Mouse (Mus musculus): ENCODE measurements around the gene Atp6v1fnb.

DNA sequence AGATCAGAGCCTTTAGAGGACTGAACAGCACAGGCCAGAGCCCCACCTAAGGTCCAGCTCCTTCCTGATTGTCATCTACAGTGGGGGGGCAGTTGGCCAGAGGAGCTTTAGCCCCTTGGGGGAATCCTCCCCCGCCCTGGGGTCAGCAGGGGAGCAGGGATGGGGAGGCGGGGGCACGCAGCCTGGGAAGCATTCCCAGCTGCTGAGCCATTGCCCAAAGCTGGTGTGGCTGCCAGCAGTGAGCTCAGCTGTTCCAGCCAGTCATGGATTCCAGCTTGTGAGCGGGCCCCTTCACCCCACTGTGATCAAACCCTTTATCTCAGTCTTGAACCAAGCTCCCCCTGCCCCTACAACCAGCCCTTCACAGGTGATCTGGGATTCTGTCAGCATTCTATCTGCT lies 32.0 kb upstream of the Atp6v1fnb start:
- TF ChIP-seq CTCF (IDR thresholded peaks at IDR 0.05; ENCODE audit: borderline replicate concordance, extremely low read depth, insufficient read depth, insufficient read length): no peak
- no peak for TF ChIP-seq POLR2A (IDR thresholded peaks at IDR 0.05; ENCODE audit: borderline replicate concordance, extremely low read depth, insufficient read depth, insufficient read length, poor library complexity, severe bottlenecking)
